Mouse (Mus musculus): Measurements from ENCODE around the gene Sh2d4b.

Sh2d4b gene

DNA sequence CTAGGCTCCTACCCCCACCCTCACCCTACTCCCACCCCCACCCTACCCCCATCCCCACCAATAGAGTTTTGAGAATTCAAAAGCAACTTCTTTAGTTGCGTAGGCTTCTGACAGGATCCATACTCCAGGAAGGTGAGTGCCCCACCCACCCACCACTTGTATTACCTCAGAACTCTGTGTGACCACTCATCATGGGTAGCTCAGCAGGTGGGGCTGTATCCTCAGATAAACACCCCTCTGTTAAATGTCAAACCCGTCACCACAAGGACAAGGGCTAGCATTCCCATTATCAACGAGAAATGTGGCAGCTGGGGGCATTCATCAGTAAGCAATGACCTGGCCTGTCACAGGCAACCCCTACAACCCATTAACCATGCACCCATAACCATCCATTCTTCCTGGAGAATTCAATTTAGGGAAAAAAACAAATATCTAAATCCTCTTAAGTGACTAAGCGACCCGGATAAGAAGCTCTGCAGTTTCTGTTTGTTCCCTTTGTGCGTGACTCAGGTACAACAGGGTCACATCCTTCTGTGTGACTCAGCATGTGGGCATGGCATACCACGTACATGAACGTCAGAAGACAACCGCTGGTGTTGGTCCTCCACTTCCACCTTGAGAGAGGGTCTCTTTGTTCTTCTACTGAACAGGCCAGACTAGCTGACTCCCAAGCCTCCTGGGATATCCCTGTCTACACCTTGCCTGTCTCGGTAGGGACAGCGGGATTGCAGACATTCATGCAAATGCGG is 9.4 kb upstream of the Sh2d4b start:
- no peak for DNase-seq

- no peak for DNase-seq
These were observed 7.2 kb upstream of the Sh2d4b start for GRCm38 (mm10) chr14:40900267-40900666.

DNA sequence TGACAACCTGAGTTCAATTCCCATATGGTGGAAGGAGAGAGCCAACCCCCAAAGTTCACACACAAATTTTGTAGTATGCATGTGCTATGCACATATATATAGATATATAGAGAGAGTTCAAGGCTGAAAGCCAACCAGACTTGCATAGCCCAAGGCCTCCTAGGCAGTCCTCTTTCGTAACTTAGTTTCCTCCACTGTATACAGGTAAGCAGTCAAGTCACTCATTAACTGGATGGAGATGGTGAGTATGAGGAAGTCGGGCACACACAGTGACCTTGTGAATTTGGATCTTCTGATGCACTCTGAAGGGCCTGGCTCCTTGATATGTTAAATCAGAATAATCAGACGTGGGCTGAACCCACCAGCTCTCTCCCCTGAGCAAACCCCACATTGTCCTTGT is 4.8 kb upstream of the Sh2d4b start:
- no peak for DNase-seq

- no peak for DNase-seq
These were observed 2.6 kb upstream of the Sh2d4b start for GRCm38 (mm10) chr14:40895681-40896080.

DNA sequence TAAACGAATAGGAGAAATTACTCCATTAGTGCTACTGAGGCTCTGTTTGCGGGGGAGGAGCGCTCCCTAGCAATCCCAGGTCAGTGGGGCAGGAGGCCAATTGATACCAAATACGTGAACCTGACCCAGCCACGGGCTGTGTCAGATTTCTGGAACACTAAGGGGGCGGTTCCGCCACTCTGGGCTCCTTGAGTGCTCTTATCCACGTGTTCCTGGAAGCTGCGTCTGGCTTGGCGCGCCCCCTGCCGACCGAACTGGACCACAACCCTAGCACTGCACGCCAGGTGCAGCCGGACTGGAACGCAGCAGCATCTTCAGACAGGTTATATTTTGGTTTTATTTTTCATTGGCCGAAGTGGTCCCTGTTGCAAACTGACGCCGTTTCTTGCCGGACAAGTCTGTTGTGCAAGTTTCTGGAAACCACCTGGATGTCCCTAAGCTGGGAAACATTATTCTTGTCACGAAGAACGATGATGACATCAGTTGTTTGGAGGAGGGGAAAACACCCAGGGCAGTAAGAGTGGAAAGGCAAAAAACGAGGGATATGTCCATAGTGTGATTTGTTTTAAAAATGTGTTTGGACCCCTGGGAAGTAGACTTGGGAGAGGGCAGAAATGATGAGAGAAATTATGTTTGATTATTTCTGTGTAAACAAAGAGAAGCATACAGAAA is 1.6 kb upstream of the Sh2d4b start:
- peak; percentile 76 for DNase-seq

DNA sequence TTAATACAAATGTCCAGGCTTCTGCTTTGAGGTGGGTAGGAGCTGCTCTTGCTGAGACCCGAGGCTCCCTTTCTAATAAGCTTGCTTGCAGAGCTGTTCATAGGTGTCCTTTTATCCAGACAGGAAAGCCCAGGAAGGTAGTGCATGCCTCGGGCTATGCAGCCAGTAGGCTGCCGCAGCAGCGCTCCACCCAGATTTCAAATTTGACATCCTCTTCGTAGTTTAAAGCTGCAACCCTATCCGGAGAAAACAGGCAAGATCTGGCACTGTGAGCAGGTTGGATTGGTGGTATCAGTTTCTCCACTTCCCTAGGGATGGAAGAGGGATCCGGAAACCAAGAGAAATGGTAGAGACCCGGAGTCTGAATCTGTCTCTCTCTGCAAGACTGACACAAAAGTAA is 818 bp upstream of the Sh2d4b start:
- DNase-seq: no peak

DNA sequence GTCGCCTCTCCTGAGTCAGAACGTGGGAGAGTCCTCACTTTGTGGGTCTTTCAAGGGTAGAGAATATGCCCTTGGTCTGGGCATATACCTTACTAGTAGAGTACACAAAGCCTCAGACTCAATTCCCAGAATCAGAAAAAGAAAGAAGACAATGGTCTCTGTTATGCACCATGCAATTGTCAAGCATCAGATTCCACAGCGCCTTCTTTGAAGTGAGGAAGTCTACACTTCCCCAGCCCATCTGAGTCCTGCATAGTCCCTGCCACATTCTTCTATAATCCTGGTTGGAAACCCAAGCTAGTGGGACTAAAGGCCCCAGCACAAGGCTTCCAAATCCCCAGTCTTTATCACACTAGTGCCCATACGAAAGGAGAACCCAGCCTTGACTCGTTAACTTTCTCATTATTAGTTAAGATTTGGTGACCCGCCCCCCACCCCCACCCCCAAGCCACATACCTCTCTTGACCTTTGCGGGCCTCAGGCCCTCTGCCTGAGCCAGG is 690 bp downstream of the Sh2d4b start:
- no peak for DNase-seq

DNA sequence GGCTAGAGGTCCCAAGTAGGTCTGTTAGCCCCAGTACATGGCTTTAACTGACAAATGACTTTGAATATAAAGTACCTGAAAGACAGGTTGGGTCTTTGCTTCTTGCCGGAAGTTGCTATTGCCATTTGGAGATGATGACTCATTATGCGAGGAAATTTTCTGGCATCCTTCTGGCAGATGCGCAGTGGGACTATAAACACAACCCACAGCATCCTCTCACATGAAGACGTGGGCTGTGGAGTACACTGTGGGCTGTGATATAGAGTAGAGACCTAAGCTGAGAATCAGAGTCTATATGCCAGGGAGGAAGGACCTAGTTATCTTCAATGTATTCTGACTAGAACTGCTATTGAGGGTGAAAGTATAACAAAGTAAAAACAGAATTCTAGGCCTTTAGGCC is 1.6 kb downstream of the Sh2d4b start:
- DNase-seq: no peak

DNA sequence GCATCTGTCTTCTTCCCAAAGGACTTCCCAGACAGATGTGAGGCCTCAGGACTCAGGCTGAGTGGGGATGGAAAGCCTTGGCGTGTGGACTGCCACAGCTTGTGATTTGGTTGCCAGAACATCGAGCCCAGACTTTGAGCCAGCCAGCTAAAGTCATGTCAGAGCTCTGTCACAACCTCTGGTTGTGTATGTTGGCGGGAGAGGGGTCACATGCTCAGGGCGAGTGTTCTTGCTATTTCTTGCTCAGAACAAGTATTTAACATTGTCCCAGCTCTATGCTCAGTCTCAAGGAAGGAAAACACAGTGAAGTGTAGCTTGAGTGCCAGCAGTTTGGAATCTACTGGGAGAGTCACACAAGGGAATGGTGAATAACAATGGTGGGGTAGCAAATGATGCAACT is 3.4 kb downstream of the Sh2d4b start:
- no peak for DNase-seq

DNA sequence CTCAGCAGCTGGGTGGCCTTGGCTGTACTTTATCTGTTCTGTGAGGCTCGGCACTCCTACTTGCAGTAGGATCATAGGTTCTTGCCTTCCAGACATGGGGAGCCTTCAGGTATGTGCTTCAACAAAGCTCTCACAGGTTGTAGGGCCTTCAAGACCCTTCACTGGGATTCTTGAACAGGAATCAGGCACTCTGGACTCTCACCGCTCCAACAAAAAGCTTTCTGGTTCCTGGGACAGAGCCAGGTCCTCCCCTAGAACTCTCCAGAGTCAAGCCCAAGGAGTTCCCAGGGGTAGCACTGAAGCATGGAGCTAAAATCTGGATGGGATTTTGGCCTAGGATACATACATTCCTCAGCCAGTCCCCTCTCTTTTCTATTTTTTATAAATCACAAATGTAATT is 3.9 kb downstream of the Sh2d4b start:
- no peak for DNase-seq

DNA sequence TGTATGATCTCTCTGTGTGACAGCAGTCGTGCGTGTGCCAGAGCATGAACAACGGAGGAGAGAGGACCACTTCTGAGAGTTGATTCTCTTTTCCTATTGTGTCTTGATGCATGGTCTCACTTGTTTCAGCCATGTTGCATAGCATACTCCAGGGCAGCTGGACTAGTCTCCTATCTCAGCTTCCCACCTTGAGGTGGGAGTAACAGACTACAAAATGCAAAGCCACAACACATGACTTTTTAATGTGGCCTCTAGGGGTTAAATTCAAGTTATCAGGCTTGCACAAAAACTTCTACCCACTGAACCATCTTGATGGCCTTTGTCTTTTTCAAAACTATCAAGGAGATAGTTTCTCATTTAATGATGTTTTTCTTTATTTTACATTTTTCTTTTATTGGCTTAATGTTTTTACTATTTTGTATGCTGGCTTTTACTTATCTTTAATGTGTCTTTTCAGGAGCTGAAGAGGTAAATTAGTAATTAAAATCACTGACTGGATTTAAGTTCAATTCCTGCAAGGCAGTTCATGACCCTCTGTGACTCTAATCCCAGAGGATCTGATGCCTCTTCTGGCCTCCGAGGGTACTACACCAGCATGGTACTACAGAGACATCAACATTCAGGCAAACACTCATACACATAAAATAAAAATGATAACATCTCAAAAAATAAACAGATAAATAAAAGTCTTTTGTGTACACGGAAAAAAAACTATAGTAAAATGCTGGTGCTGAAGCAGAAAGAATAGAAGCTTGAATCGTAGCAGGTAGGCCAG is 6.5 kb downstream of the Sh2d4b start:
- no peak for DNase-seq

DNA sequence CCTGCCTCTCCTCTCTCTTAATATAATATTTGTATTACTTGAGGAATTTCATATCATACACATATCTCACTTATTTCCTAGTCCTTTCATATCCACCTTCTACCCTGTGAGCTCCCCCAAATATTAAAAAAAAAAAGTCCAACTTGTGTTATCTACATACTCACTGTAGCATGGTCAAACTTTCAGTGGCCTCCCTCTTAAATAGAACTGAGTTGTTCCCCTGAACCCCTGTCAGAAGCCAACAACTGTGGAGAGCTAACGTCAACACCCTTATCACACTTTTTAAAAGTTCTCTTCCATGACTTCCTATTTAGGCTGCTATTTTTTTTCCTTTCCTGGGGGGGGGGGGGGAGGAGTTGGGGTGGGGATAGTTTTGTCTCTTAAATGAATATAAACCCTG is 7.3 kb downstream of the Sh2d4b start:
- DNase-seq: no peak

- no peak for DNase-seq
These were observed 7.8 kb downstream of the Sh2d4b start for GRCm38 (mm10) chr14:40885225-40885624.

GRCm38 (mm10) chr14:40874565-40874964 is 18.5 kb downstream of the Sh2d4b start:
- no peak for DNase-seq

GRCm38 (mm10) chr14:40873961-40874360 is 19.1 kb downstream of the Sh2d4b start:
- no peak for DNase-seq

GRCm38 (mm10) chr14:40870598-40870997 is 22.5 kb downstream of the Sh2d4b start:
- DNase-seq: no peak

- DNase-seq: no peak
These were observed 28.1 kb downstream of the Sh2d4b start for GRCm38 (mm10) chr14:40864811-40865514.

DNA sequence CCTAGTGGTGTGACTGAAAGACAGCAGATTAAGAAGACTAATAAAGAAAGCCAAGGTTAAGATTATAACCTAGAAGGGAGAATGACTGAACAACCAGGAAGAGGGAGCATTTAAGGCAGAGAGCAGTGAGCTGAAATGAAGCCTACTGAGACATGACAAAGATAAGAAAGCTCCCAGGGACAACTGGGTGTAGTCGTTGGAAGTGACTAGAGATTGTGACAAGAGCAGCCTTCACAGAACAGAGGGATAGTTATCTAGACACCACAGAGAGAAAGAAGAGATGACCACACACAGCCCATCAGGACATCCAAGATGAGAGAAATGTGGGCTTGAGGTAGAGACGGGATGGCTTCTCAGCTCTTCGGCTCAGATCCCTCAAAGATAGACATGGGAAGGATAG is 29.4 kb downstream of the Sh2d4b start:
- no peak for DNase-seq

GRCm38 (mm10) chr14:40863022-40863421 is 30.0 kb downstream of the Sh2d4b start:
- no peak for DNase-seq

- no peak for DNase-seq
These were observed 40.1 kb downstream of the Sh2d4b start for GRCm38 (mm10) chr14:40852978-40853377.

- DNase-seq: no peak
These were observed 55.7 kb downstream of the Sh2d4b start for GRCm38 (mm10) chr14:40837397-40837796.

- no peak for DNase-seq
These were observed 62.6 kb downstream of the Sh2d4b start for GRCm38 (mm10) chr14:40830505-40830904.

GRCm38 (mm10) chr14:40830094-40830493 is 63.0 kb downstream of the Sh2d4b start:
- DNase-seq: peak; percentile 72
